Mouse (Mus musculus) C2C12 (cell line): ENCODE results near the gene Malsu1.

ENCODE experiments used
- CEBPB ChIP-seq: IDR thresholded peaks from one replicate; pipeline ENCODE4 v1.6.1; 2011; ENCODE audit warnings: low read depth, mild to moderate bottlenecking, control low read depth, moderate library complexity
- CTCF ChIP-seq: IDR thresholded peaks from one replicate; pipeline ENCODE4 v1.5.1; 2011; ENCODE audit not compliant: control insufficient read depth, insufficient read depth, insufficient read length
- MAX ChIP-seq: IDR thresholded peaks from one replicate; pipeline ENCODE4 v1.6.1; 2011; ENCODE audit warnings: mild to moderate bottlenecking, control low read depth
- MYOD1 ChIP-seq: IDR thresholded peaks from one replicate; pipeline ENCODE4 v1.6.1; 2011; ENCODE audit warnings: low read depth; ENCODE audit not compliant: control insufficient read depth, insufficient read length
- MYOG ChIP-seq: IDR thresholded peaks from one replicate; pipeline ENCODE4 v1.6.1; 2011; ENCODE audit not compliant: control insufficient read depth, insufficient read length; ENCODE audit errors: extremely low read depth
- USF1 ChIP-seq: IDR thresholded peaks from one replicate; pipeline ENCODE4 v1.6.1; 2011; ENCODE audit warnings: low read depth, mild to moderate bottlenecking, control low read depth, moderate library complexity

GRCm38 (mm10) chr6:49025290-49025689, 48.3 kb upstream of the Malsu1 start:
- TF ChIP-seq CTCF (no peak), MAX (no peak), USF1 (no peak), MYOD1 (no peak), CEBPB (no peak), MYOG (no peak)
